Mouse (Mus musculus) kidney, postnatal 10 days (tissue): ENCODE measurements around the gene Gtf2ird1.
"Not testable (repeated sequence)": the region's sequence is repeated elsewhere in the genome, so short reads cannot be mapped to it uniquely, and the experiment has no call there.

Source experiments
- DNase-seq: peaks from one replicate; pipeline ENCODE4 v3.0.0; 2021; ENCODE audit warnings: mixed read lengths

The Gtf2ird1 gene

DNA sequence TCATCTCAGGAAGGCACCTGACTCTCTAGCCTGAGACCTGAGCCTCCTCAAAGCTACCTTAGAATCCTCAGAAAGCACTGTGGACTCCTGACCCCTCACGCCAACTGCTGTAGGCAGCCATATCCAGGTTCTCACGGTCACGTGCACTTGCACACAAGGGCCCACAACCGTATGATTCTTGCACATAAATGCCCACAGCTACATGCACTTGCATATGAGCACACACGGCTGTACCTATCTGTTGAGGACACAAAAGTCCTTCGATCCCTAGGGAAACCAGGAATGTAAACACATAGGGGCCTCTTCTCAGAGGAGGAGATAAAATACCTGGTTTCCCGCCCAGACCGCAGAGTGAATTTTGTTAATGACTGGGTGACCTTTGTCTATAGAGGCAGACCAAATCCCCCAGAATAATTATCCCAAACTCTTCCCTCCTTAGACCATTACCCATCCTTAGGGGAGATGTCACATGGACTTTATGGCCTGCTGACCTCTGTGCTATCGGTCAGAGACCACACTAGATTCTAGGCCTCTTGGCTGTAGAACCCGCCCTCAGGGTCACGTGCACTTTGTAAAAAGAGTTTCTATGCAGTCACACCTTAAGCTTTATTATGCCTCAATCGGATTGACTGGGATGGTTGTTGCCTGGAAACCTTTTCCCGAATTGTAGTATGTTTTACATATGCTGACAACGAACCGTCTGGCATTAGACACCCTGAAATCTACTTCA is 58.9 kb downstream of the Gtf2ird1 start:
- DNase-seq, result no peak

DNA sequence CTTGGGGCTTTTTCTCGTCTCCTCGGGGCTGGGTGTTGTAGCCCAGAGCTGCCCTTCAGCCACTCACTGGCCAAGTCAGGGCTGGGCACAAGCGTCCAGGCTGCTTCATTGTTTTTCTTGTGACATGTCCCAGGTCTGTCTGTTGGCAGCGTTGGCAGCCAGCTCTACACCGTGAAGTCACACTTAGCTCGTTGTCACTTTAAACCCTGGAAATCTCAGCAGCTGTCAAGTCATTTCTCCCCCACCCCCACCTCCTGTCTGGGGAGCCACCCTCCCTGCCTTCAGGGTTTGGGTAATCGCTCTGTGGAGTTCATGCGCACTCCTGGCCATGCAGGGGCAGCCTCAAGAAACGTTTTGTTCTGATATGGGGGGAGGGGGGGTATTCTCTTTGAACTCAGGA is 60.0 kb downstream of the Gtf2ird1 start:
- no peak for DNase-seq

DNA sequence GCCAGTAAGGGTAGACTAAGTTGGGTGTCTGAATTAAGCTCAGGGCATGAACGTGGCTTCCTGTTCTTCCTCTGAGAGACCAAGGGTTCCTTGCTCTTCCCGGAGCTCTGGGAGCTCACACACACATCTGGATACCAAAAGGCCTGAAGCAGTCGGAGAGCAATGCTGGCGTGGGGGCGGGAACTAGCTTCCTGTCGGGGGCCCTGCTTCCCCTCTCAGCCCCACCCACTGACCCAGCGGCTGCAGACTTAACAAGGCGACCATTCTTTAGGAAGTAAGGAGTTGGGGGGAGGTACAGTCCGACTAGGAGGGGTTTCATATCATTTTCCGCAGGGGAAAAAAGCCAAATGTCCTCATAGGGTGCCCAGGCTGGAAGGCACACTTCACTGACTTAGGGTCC is 61.9 kb downstream of the Gtf2ird1 start:
- DNase-seq, result peak; percentile 85

DNA sequence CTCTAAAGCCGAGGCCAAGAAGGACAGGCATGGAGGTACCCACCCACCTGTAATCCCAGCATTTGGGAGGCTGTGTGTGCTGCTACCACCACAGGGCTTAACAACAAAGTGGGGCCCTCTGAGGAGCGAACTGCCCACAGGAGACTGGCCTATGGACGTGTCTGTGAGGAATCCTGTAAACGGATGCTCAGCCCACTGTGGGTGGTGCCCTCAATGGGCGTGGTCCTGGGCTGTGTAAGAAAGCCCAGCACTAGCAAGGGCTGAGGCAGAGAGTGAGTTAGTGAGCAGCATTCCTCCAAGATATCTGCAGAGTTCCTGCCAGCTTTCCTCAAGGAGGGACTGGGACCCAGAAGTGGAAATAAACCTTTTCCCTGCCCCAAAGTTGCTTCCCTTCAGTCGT is 62.9 kb downstream of the Gtf2ird1 start:
- peak; percentile 67 for DNase-seq

DNA sequence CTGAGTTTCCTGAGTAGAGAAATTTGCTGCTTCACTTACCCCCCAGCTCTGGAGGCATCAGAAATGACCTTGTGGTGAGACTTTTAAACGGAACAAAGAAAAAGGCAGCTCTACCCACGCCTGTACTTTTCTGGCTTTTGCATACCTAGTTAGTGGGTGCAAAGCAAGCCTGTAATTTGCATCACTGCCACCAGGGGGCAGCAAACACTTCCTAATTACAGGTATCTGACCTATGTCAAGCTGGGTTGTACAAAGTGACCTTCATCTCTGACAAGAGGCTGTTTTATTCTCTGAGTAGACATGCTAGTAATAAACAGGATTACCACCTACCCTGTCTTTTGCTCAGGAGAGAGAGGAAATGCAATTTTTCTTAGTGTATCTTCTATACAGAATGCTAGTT is 71.4 kb downstream of the Gtf2ird1 start:
- DNase-seq, result peak; percentile 86

DNA sequence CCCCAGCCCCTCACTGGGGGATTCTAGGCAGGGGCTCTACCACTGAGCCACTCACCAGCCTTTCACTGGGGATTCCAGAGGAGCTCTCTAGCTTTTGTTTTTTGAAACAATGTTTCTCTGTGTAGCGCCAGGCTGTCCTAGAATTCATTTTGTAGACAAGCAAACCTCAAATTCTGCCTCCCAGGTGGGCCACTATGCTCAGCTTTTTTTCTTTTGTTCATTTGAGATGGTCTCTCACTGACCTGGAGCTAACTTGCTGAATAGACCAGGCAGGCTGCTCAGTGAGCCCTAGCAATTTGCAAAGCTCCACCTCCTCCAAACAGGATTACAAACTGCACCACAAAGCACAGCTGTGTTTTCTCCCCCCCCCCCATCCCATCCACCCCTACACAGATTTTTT is 81.3 kb downstream of the Gtf2ird1 start:
- no peak for DNase-seq

DNA sequence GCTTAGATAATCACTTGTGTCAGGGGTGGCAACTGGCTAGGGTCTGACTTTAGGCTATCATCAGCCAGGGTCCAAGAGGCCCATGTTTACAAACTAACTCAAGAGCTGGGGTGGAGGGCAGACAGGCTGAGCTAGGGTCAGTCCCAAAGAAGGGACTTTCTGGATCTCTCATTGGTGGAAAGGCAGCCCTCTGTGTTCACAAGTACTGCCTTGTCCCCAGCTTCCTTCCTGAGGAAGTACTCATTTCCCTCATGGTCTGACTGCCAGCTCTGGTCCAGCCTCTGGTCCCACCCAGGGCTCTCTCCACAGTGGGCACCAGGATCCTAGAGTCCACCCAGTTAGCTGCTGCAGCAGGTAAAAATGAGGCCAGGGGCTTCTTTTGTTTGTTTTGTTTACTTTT is 82.0 kb downstream of the Gtf2ird1 start:
- DNase-seq, result peak; percentile 61

DNA sequence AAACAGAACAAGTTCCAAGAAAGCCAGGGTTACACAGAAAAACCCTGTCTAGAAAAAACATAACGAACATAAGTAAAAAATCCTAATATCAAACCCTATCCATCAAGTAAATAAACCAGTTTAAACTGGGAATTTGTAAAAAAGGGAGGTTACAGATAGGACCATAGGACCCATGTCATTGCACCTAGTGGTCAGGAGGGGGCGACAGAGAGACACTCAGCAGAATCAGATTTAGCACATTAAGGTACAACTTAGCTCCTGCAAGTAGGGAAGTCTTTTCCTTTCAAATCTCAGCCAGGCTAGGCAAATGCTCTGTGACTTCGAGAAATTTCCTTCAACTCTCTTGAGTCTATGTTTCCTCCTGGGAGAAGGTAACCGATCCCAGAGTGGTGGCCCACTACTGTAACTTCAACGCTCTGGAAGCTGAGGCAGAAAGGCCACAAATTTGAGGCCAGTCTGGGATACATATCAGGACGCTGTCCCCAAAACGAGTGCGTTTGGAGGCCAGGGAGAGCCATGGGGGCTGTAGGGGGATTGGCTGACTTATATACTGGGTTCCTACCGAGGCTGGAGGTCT is 82.5 kb downstream of the Gtf2ird1 start:
- DNase-seq, result peak; percentile 73

DNA sequence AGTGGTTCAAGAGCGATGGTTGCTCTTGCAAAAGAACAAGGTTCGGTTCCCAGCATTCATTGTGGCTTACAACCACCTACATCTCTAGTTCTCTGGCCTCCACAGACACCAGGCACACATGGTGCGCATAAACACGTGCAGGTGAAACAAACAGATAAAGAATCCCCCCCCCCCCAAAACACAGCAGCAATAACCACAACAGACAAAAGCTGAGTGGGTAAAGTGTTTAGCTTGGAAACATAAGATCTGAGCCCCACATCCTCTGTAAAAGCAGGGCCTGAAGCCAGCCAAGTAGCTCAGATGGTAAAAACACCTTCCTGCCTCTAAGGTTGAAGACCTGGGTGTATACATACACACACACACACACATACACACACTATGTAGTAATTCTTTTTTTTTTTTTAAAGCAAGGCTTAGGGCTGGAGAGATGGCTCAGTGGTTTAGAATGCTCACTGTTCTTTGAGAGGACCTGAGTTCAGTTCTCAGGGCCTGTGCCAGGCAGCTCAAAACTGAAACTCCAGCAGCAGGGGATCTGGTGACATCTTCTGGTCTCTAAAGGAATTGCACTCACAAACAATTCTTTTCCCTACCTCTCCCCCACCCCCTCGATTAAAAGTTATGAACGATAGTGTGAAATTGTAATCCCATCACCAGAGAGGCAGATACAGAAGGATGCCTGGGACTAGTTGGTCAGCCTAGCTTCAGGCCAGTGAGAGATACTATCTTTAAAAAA is 83.4 kb downstream of the Gtf2ird1 start:
- no peak for DNase-seq

DNA sequence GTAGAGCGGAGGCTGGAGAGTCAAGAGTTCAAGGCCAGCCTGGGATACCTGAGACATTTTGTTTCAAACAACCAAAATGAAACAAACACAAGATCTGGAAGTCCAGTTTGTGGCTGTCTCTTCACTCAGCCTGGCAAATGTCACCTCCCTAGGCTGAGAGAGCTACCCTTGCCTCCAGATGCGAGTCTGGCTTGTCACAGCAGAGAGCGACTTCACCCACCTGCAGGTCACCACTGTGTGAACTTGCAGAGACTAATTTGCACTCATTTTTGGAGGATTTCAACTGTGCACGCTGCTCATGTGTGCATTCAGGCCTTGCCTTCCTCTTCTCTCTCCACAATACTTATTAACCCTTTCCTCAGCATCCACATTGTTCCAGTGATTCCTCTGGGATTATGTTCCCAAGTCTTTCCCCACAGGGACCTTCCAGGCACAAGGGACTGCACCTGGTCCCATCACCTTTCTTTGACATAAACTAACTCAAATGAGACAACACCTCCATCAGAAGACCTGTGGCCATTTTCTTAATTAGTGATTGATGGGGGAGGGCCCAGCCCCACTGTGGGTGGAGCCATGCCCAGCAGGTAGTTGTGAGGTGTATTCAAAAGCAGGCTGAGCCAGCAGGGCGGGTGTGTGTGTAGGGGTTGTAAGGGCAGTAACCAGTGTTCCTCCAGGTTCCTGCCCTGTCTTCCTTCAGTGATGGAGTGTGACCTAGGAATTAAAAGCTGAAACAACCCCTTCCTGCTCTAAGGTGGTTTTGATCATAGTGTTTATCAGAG is 84.8 kb downstream of the Gtf2ird1 start:
- no peak for DNase-seq

DNA sequence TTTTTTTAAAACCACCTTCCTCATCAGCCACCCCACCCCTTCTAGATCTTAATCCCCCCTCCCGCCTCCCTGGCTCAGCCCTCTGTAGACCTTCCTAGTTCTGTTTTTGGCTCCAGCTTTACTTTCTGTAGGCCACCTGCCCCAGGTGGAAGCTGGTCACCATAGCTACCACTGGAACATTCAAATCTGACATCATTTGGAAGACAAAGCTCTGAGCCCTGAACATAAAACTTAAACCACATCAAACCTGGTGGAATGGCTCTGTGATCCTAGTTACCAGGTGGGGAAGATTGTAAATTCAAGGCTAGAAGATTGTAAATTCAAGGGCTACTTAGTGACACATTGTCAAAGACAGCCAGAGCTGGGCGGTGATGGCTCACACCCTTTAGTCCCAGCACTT is 85.7 kb downstream of the Gtf2ird1 start:
- DNase-seq, result no peak

DNA sequence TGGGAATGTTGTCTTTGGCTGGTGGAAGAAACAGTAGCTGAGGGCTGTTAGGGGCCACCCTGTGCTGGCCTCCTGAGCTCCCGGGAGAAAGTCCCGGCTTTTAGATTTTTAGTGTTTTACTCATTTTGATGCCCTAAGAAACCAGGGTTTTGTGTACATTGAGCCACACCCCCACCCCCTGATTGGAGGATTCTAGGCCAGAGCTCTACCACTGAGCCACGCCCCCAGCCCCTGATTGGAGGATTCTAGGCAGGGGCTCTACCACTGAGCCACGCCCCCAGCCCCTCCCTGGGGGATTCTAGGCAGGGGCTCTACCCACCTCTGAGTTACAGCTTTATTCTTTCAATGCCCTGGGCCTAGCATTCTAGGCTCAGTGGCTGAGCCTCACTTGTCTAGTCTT is 97.4 kb downstream of the Gtf2ird1 start:
- no peak for DNase-seq

DNA sequence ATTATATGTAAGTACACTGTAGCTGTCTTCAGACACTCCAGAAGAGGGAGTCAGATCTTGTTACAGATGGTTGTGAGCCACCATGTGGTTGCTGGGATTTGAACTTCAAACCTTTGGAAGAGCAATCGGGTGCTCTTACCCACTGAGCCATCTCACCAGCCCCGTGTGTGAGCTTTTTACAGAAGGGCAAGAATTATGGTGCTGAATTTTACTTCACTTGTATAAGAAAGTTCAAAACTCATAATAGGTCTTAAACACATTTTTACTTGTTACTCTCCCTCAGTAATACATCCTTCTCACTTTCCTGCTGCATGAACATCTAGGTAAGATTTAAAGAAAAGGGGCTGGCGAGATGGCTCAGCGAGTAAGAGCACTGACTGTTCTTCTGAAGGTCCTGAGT is 101.1 kb downstream of the Gtf2ird1 start:
- DNase-seq, result not testable (repeated sequence)

DNA sequence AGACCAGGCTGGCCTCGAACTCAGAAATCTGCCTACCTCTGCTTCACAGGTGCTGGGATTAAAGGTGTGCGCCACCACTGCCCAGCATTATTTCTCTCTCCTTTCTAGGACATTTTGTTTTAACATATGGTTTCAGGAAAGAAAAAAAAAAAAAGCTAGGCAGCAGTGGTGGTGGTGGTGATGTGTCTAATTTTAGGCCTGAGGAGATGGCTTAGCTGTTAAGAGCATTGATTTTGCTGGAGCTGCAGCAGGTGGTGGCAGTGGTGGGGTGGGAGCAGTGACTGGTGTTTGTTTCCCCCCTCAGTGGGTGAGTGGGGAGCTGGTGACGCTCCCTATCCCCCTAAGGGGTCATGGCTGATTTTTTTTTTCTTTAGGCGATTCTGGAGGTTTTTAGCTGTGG is 103.4 kb downstream of the Gtf2ird1 start:
- no peak for DNase-seq

DNA sequence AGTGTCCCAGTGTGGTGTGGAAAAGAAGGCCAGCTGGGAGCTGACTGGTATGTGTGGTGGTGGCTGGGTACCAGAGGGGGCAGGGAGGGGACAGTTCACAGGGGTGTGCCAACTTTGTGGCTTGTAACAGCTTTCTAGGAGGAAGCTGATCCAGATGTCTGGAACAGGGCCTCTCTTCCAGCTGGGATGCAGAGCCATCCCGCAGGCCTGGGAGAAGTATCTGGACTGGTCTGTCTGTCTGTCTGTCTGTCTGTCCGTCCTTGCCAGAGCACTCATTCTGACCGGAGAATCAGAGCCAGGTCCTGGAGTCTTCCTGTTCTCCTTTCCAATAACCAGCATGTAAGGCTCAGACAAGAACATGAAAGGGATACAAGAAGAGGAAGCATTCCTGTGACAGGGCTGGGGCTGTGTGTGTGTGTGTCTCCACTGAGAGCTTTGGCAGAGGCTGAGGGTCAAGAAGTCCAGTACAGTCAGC is 104.0 kb downstream of the Gtf2ird1 start:
- peak; percentile 45 for DNase-seq

DNA sequence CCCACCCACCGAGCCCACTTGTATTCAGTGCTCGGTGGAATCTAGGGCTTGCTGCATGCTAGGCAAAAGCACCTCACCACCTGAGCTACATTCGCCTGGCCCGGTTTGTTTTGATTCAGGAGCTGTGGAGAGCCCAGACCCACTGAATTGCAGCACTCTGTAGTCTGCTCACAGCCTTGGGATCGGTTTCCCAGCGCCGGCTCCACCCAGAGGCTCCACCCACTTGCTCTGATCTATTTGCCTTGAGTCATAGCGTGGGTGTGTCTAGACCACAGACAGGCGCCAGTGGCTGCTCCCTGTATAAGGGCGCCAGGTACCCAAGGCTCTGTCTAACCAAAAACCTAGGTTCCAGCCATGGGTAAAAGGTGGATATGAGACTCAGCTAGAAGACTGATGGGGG is 105.9 kb downstream of the Gtf2ird1 start:
- DNase-seq, result peak; percentile 73

DNA sequence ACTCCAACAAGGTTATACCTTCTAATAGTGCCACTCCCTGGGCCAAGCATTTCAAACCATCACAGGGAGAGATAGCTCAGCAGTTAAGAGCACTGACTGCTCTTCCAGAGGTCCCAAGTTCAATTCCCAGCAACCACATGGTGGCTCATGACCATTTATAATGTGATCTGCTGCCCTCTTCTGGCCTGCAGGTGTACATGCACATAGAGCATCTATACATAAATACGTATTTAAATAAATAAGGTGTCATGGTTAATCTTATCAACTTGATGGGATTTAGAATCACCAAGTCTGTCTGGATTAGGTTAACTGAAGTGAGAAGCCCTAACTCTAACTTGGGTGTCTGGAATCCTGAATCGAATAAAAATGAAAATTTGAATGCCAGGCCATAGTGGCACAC is 109.5 kb downstream of the Gtf2ird1 start:
- DNase-seq, result no peak

DNA sequence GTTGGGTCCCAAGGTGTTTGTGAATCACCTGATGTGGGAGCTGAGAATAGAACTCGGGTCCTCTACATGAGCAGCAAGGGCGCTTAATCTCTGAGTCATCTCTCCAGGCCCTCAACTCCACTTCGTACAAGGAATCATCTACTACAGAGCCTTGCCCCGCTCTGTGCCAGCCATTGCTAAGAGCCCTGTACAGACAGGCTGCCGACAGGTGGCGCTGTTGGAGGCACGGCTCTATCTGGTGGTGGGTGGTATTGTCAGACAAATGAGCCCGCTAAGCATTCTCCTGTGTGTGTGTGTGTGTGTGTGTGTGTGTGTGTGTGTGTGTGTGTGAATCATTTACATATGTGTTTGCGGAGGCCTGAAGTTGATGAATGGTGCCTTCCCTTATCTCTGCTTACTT is 111.1 kb downstream of the Gtf2ird1 start:
- DNase-seq, result peak; percentile 27

DNA sequence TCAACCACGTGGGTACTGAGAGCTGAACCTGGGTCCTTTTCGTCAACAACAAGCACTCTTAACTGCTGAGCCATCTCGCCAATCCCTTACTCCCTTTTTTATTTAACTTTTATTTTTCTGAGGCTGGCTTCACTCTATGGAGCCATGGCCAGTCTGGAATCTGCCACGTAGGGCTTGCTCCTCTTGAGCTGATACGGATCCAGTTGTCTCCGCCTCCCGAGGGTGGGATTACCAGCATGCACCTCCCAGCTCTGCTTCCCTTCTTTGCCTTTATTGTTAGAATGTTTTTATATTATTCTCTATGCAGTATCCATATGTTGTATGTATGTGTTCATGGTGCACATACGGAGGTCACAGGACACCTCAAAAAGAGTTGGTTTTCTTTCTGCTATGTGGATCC is 112.4 kb downstream of the Gtf2ird1 start:
- no peak for DNase-seq

DNA sequence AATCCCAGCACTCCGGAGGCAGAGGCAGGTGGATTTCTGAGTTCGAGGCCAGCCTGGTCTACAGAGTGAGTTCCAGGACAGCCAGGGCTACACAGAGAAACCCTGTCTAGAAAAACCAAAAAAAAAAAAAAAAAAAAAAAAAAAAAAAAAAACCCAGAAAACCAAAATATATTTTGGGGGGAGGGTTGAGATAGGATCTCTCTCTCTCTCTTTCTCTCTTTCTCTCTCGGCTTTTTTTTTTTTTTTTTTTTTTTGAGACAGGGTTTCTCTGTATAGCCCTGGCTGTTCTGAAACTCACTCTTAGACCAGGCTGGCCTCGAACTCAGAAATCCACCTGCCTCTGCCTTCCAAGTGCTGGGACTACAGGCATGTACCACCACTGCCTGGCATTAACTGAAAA is 113.0 kb downstream of the Gtf2ird1 start:
- not testable (repeated sequence) for DNase-seq

DNA sequence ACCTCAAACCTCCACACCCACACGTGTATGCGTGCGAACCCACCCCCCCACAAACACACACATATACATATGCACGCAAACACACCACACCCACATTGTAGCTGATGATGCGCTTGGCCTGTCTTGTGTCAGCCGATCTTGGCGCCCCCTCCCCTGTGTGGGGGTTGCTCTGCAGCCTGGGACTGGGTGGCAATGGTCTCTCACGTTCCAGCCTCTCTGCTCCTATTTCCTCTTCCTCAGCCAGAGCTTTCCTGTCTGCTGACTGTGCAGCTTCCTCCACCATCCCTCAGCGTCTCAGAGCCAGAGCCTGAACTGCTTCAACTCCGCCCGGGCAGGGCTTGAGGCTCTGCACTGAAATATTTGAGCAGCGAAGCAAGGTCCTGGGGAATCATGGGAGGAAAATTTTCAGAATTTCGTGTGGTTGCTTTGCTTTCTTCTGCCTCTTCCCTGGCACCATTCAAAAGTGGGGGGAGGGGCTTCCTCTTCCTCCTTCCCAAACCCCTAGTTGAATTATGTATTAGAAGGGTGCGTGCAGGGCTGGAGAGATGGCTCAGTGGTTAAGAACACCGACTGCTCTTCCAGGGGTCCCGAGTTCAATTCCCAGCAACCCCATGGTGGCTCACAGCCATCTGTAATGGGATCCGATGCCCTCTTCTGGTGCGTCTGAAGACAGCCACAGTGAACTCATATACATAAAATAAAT is 113.9 kb downstream of the Gtf2ird1 start:
- peak; percentile 64 for DNase-seq

DNA sequence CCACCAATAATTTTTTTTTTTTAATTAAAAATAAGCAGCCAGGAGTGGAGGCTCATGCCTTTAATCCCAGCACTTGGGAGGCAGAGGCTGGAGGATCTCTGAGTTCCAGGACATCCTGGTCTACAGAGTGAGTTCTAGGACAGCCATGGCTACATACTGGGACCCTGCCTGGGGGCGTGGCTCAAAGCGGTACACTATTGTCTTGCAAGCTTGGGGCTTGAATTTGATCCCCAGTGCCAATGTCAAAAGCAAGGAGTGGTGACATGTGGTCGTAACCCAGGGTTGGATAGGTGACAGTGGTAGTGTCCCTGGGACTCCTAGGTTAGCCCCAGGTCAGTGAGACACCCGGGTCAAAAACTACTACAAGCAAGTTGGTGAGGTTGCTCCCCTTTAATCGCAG is 114.8 kb downstream of the Gtf2ird1 start:
- DNase-seq, result peak; percentile 23

DNA sequence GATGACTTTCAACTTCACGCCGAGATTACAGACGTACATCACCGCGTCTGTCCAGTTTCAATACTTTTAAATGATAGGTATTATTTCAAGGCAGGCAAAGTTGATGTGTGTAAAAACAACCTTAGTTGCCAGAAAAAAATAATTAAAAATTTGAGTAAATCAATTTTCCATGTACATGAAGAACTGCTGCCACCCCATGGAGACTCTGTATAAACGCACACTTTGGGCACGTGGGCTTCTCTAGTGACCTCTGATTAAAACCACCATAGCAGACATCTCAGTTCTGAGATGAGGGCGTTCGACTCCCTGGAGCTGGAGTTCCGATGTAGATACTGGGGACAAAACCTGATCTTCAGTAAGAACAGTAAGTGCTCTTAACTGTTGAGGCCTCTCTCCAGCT is 115.2 kb downstream of the Gtf2ird1 start:
- DNase-seq, result peak; percentile 56
